Mouse (Mus musculus) liver, embryonic 13.5 days (tissue): ENCODE results near the gene Trak1. TPM values are rescaled to one million over a fixed set of nuclear protein-coding genes. Genes with fewer than 3 reads are reported as not detected.

Experiments used
- ATAC-seq: fragments of 200-750 bp; cut with Nextera tagmentation; 2 replicates; pipeline ENCODE4 v1.8.0; 2017; ENCODE audit warnings: low read depth, mild to moderate bottlenecking, moderate number of reproducible peaks, moderate library complexity
- DNase-seq: peaks from one replicate; pipeline ENCODE4 v3.0.0; 2022
- H3K27ac ChIP-seq: fragments of 300-500 bp; sonication (generic); 2 replicates; pipeline ENCODE4 v1.5.1; 2015; ENCODE audit warnings: moderate library complexity, mild to moderate bottlenecking, inconsistent platforms
- H3K27me3 ChIP-seq: fragments of 300-500 bp; sonication (generic); 2 replicates; pipeline ENCODE4 v1.6.1; 2015; ENCODE audit warnings: mild to moderate bottlenecking, inconsistent platforms
- H3K36me3 ChIP-seq: fragments of 300-500 bp; sonication (generic); 2 replicates; pipeline ENCODE4 v1.6.1; 2015; ENCODE audit warnings: mild to moderate bottlenecking, inconsistent platforms
- H3K4me1 ChIP-seq: fragments of 300-500 bp; sonication (generic); replicated peaks from 2 replicates; pipeline ENCODE4 v1.6.1; 2015; ENCODE audit warnings: inconsistent platforms
- H3K4me2 ChIP-seq: fragments of 300-500 bp; sonication (generic); 2 replicates; pipeline ENCODE4 v1.6.1; 2015; ENCODE audit warnings: inconsistent platforms, mild to moderate bottlenecking, moderate library complexity
- H3K4me3 ChIP-seq: fragments of 300-500 bp; sonication (generic); replicated peaks from 2 replicates; pipeline ENCODE4 v1.5.1; 2015; ENCODE audit warnings: mild to moderate bottlenecking, inconsistent platforms
- H3K9ac ChIP-seq: fragments of 300-500 bp; sonication (generic); 2 replicates; pipeline ENCODE4 v1.6.1; 2015; ENCODE audit warnings: mild to moderate bottlenecking, inconsistent platforms
- H3K9me3 ChIP-seq: fragments of 300-500 bp; sonication (generic); replicated peaks from 2 replicates; pipeline ENCODE4 v1.6.1; 2016; ENCODE audit warnings: inconsistent platforms
- WGBS: fragments of 180-500 bp; shearing (Covaris S2); methylation state at CpG from one replicate; pipeline ENCODE4 v1.1.7; 2015; ENCODE audit not compliant: insufficient replicate concordance; 5-methylcytosine and 5-hydroxymethylcytosine counted together
- polyA plus RNA-seq: library from polyadenylated mRNA; unstranded; fragments of >200 nt; fragmentation: Nextera tagmentation; extraction: Ambion mirVana; gene quantifications from 2 replicates; pipeline ENCODE4 v1.2.1, GENCODE M21; 2015

Trak1 gene
- polyA plus RNA-seq, 1 experiment from 2014 or later: 3.6 TPM

GRCm38 (mm10) chr9:121475488-121476452 lies 178.5 kb downstream of the Trak1 start:
- Histone ChIP-seq H3K4me1 (no peaks in the 10 kb centered on the region; the same call in 1 of the 2 replicates), H3K9ac (no peak overlapping the region), H3K4me2 (no peak overlapping the region), H3K9me3 (no peaks in the 10 kb centered on the region), H3K36me3 (no peaks in the 10 kb centered on the region), H3K27me3 (no peaks in the 10 kb centered on the region), H3K4me3 (no peak overlapping the region), H3K27ac (no peak overlapping the region)
- ATAC-seq (no peak), DNase-seq (no peak)
- WGBS: 62% methylated on average over 16 of the region's 16 CpGs

- Histone ChIP-seq H3K36me3 (no peaks in the 10 kb centered on the region), H3K4me3 (no peak overlapping the region), H3K4me1 (no peaks in the 10 kb centered on the region; the same call in 1 of the 2 replicates), H3K27me3 (no peaks in the 10 kb centered on the region), H3K9ac (no peak overlapping the region), H3K27ac (no peak overlapping the region), H3K4me2 (0 out of 2 replicates have a peak overlapping the region, but pooled peaks have one; percentile 26), H3K9me3 (no peaks in the 10 kb centered on the region)
- ATAC-seq (no peak; the same call in 1 of the 2 replicates), DNase-seq (peak; percentile 35)
- 18% methylated on average over 15 of the region's 15 CpGs for WGBS
Observed at GRCm38 (mm10) chr9:121477305-121477911, 180.1 kb downstream of the Trak1 start.

- H3K4me2 ChIP-seq: no peak overlapping the region
- H3K27ac ChIP-seq: no peak overlapping the region
- ATAC-seq (no peak), DNase-seq (peak; percentile 29)
- H3K9me3 ChIP-seq: no peaks in the 10 kb centered on the region
- H3K4me1 ChIP-seq: no peaks in the 10 kb centered on the region; the same call in 1 of the 2 replicates
- H3K36me3 ChIP-seq: no peaks in the 10 kb centered on the region
- 20% methylated on average over 5 of the region's 5 CpGs for WGBS
- H3K9ac ChIP-seq: no peak overlapping the region
- no peaks in the 10 kb centered on the region for H3K27me3 ChIP-seq
- H3K4me3 ChIP-seq: no peak overlapping the region
Observed at GRCm38 (mm10) chr9:121479453-121479852, 182.2 kb downstream of the Trak1 start.

DNA sequence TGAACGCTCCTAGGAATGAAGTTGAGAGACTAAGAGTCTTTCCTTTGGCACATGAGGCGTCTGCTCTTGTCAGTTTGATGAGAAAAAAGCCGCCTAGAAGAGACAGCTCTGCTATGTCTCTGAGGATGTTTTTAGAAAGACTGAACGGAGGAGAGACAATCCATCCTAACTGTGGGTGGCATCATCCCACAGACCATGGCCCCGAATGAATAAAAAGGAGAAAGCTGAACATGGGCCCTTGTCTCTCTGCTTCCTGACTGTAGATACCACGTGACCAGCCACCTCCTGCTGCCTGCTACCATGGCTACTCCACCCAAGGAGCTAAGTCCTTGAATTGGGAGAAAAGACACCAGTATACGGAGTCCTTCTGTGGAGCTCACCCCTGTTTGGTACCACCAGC lies 189.9 kb downstream of the Trak1 start:
- no peaks in the 10 kb centered on the region for H3K9me3 ChIP-seq
- H3K9ac ChIP-seq: no peak overlapping the region
- no peak overlapping the region for H3K27ac ChIP-seq
- no peak for ATAC-seq
- peaks cover 6% of the 10 kb centered on the region for H3K27me3 ChIP-seq
- no peak for DNase-seq
- H3K4me3 ChIP-seq: no peak overlapping the region
- H3K36me3 ChIP-seq: no peaks in the 10 kb centered on the region
- no peaks in the 10 kb centered on the region for H3K4me1 ChIP-seq
- no peak overlapping the region for H3K4me2 ChIP-seq
- WGBS: 56% methylated on average over 7 of the region's 7 CpGs

- no peak overlapping the region for H3K27ac ChIP-seq
- no peak overlapping the region for H3K9ac ChIP-seq
- H3K4me1 ChIP-seq: no peaks in the 10 kb centered on the region; the same call in 1 of the 2 replicates
- no peaks in the 10 kb centered on the region for H3K9me3 ChIP-seq
- no peaks in the 10 kb centered on the region for H3K36me3 ChIP-seq
- no peak overlapping the region for H3K4me2 ChIP-seq
- DNase-seq: no peak
- no peak overlapping the region for H3K4me3 ChIP-seq
- no peak for ATAC-seq
- WGBS: 61% methylated on average over 11 of the region's 11 CpGs
- H3K27me3 ChIP-seq: peaks cover 51% of the 10 kb centered on the region
Observed at GRCm38 (mm10) chr9:121491592-121492240, 194.4 kb downstream of the Trak1 start.

- Histone ChIP-seq H3K9me3 (no peaks in the 10 kb centered on the region), H3K36me3 (no peaks in the 10 kb centered on the region), H3K4me2 (0 out of 2 replicates have a peak overlapping the region, but pooled peaks have one; percentile 8), H3K27me3 (peaks cover 63% of the 10 kb centered on the region), H3K9ac (no peak overlapping the region), H3K27ac (no peak overlapping the region), H3K4me3 (no peak overlapping the region), H3K4me1 (no peaks in the 10 kb centered on the region; the same call in 1 of the 2 replicates)
- no peak for DNase-seq
- ATAC-seq: no peak
- 4% methylated on average over 48 of the region's 48 CpGs for WGBS
Observed at GRCm38 (mm10) chr9:121494006-121494767, 196.9 kb downstream of the Trak1 start.

DNA sequence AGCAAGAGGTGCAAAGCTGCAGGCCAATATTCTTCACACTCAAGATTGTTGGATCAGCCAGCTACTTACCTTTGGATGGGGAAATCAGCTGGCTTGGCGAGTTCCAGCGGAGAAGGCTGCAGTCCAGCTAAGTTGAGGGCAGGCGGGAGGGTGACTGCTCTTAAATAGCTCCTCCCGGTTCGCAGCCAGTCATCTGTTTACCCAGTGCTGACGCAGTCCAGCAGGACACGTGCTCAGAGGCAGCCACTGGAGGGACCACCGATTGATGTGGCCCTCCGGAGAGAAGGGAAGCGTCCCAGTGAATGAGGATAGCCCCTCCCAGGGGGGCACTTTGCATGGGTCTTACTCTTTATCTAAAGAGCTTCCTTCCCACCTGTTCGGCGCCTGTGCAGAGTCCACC lies 198.2 kb downstream of the Trak1 start, which contains the start of gene Cck:
Gene Cck, minus strand, starts transcription at position 166 of the 400 bp plus-strand sequence.
- DNase-seq: no peak
- WGBS: 3% methylated on average over 12 of the region's 12 CpGs
- Histone ChIP-seq H3K36me3 (no peaks in the 10 kb centered on the region), H3K9ac (no peak within 1 kb of the TSS), H3K27me3 (peaks cover 58% of the 10 kb centered on the region), H3K4me2 (no peak within 1 kb of the TSS; the same call in 1 of the 2 replicates), H3K27ac (no peak within 1 kb of the TSS), H3K4me3 (no peak within 1 kb of the TSS), H3K4me1 (no peaks in the 10 kb centered on the region; the same call in 1 of the 2 replicates), H3K9me3 (no peaks in the 10 kb centered on the region)
- no peak for ATAC-seq

DNA sequence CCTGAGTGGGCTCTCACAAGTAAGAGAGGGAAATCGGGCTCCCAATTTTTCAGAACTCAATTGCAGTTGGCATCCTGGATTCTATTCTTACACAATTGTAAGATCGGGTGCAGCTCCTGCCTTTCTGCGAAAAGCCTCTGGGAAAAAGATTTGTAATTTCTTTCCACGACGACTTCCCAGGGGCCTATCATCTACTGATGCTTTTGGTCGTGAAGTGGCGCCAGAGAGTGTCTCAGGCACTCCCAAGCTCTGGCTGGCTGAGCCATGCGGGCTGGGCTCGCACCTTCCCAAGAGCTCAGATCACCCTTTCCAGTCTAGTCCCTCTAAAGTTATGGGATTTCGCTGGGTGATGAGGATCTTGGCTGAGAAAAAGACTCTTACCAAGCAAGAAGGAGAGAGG lies 198.8 kb downstream of the Trak1 start:
- DNase-seq: no peak
- Histone ChIP-seq H3K9ac (no peak overlapping the region), H3K27me3 (peaks cover 58% of the 10 kb centered on the region), H3K36me3 (no peaks in the 10 kb centered on the region), H3K4me3 (no peak overlapping the region), H3K4me1 (no peaks in the 10 kb centered on the region; the same call in 1 of the 2 replicates), H3K27ac (no peak overlapping the region), H3K4me2 (no peak overlapping the region), H3K9me3 (no peaks in the 10 kb centered on the region)
- no peak for ATAC-seq
- WGBS: 24% methylated on average over 10 of the region's 10 CpGs

DNA sequence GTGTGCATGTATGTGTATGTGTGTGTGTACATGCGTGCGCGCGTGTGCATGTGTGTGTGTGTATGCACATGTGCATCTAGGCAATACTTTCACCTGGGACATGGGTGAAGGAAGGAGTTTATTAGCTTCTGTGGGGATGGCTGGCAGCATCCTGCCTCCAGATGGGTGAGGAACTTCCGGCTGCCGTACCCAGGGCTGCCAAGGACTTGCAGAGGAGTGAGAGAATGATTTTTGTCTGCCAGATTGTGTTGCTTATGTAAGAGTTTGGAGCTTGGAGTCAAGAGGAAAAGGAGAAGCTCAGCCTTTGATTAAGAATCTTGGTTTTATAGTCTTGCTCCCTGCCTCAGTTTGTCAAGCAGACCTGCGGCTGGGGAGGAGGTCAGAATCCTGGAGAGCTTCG lies 208.0 kb downstream of the Trak1 start:
- no peak overlapping the region for H3K4me3 ChIP-seq
- H3K9ac ChIP-seq: no peak overlapping the region
- no peak overlapping the region for H3K4me2 ChIP-seq
- no peaks in the 10 kb centered on the region for H3K9me3 ChIP-seq
- H3K27ac ChIP-seq: no peak overlapping the region
- ATAC-seq (no peak), DNase-seq (no peak)
- H3K27me3 ChIP-seq: peaks cover 4% of the 10 kb centered on the region; the same call in 1 of the 2 replicates
- WGBS: 77% methylated on average over 8 of the region's 8 CpGs
- H3K4me1 ChIP-seq: no peaks in the 10 kb centered on the region
- H3K36me3 ChIP-seq: no peaks in the 10 kb centered on the region

DNA sequence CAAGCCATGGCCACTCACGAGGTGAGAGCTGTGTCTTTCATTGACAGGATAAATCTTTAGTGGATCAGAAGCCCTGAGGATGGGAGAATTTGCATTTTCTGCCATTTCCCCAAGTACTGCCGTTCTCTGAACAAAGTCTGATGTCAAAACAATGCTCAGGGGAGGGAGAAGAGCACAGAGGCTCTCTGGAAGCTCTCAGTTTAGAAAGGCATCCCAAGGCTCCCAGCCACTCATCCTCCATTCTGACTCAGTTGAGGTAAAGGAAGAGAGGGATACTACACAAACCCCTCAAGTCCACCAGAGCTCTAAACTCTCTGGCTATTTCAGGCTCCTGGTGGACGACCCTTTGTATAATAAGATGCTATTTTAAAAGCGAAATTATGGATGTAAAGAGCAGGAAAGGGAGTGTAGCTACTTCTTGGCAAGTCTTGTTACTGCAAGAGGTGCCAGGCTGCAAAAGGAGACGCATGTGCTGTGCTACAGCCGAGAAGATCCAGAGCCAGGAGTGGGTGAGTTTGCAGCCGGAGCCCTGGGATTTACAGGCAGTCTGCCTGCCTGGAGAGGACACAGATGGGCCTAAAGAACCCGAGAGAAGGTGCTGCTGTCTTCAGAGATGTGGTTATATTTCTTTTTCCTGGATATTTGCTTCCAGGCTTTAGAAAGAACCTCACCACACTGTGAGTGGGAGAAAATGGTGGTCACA lies 209.3 kb downstream of the Trak1 start:
- ATAC-seq (no peak), DNase-seq (no peak)
- Histone ChIP-seq H3K4me3 (no peak overlapping the region), H3K27ac (no peak overlapping the region), H3K4me2 (no peak overlapping the region), H3K4me1 (no peaks in the 10 kb centered on the region), H3K36me3 (no peaks in the 10 kb centered on the region), H3K9me3 (no peaks in the 10 kb centered on the region), H3K9ac (no peak overlapping the region), H3K27me3 (peaks cover 4% of the 10 kb centered on the region; the same call in 1 of the 2 replicates)
- 51% methylated on average over 8 of the region's 8 CpGs for WGBS
